Mouse (Mus musculus) cerebellum, adult 2 months (tissue): ENCODE results near the gene Mlf2.
A peak's percentile ranks its signal among the peaks of the same experiment; 100 is the strongest.

Experiments used
- CTCF ChIP-seq: fragments of 200-500 bp; IDR thresholded peaks from 2 replicates; pipeline ENCODE4 v1.5.1; 2011; ENCODE audit warnings: low read depth, mild to moderate bottlenecking, control low read depth, low read length, moderate library complexity, borderline replicate concordance; ENCODE audit not compliant: insufficient read depth
- POLR2A ChIP-seq: fragments of 200-500 bp; IDR thresholded peaks from 2 replicates; pipeline ENCODE4 v1.6.1; 2011; ENCODE audit warnings: low read length, control low read depth, borderline replicate concordance; ENCODE audit not compliant: insufficient read depth

- peak; percentile 96 for TF ChIP-seq CTCF
- peak; percentile 54; the same call in 1 of the 2 replicates for TF ChIP-seq POLR2A
Observed at GRCm38 (mm10) chr6:124903580-124904151, 27.5 kb upstream of the Mlf2 start.
